Mouse (Mus musculus) effector memory CD4-positive, alpha-beta T cell, adult 7 months (primary cell): ENCODE measurements around the gene Psma3. TPM values are rescaled to one million over a fixed set of nuclear protein-coding genes. Genes with fewer than 3 reads are reported as not detected.

ENCODE experiments used
- polyA plus RNA-seq: library from polyadenylated mRNA; unstranded; fragments of 100-300 nt; shearing (Covaris generic); gene quantifications from one replicate; pipeline ENCODE4 v1.2.1, GENCODE M21; 2017

Psma3 gene
- 293 TPM for polyA plus RNA-seq

DNA sequence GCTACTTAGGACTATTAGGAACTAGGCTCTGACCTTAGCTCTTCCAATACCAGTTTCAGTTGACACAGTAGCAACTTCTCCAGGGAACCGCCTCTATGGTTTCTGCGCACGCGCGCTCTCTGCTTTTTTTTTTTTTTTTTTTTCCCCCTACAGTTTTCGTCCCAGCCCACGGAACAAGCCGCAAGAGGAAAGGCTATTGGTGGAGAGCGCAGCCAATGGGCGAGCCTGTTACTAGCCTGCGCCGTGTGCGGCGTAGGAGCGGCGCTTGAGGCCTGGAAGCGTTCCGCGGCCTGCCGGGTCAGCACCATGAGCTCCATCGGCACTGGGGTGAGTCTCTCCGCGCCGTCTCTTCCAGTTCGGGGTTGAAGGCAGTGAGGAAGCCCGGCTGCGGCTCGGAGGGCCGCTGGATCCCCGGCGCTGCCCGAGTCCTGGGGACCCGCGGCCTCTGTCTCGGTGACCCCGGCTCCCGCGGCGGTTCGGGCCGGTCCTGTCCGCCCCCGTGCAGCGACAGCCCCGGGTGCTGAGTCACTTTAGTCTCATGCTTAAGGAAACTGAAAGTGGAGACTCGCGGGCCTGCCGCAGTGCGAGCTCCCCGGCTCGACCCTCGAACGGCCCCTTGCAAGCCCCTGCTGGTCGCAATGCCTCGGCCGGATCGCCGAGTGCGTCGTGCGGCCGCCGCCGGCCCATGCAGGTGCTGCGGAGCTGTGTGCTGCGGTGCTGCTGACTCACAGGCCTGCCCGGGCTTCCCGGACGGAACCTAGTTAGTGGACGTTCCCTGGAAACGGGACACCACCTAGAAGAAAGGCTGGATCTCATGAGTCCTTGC lies at the start of gene Psma3:
Psma3 (plus strand) TSS at position 181 of the 826 bp plus-strand sequence.

GRCm38 (mm10) chr12:70937571-70938384 lies 36.6 kb upstream of the Psma3 start, which contains the start of gene Actr10:
Gene Actr10, plus strand, starts transcription at chr12:70937857.

DNA sequence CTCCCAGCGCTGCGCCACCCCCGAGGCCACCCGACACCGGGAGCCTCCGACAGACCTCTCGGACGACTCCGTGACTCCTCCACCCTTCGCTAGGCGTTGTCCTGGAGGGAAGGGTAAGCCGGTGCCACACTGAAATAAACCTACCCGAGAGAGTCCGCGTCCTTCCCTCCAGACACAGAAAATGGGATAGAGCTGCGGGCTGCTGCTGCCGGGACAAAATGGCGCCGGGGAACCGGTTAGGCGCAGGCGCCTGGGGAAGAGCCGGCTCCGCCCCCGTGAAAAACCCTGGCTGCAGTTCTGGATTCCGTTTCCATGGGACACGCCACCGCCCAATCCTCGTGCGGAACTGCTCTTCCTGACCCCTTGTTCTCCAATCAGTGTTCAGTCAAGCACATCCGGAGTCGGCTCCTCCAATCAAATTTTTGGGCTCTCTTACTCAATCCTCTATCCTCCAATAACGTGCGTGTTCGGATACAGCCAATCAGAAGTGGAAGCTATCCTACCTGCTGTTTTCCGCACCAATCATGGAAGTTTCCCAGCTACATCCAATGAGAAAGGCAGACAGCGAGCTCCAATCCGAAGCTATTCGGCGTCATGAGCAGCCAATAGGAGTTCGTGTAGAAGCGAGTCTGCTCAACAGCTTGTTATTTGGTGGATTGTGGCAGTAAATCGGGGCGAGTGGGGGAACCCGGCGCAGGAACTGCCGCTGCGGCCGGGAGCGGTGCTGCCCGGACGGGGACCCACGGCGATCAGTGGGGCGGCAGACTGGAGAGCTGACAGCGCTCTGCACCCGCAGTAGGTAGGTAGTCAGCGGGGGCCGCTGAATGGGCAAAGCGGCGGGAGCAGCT lies 41.2 kb downstream of the Psma3 start, which contains the start of gene Arid4a:
Arid4a (plus strand) TSS at position 628 of the 848 bp plus-strand sequence.

Other genes with a start within 250 kb of the Psma3 start
- gene Frmd6, start 149.1 kb upstream of the Psma3 start, polyA plus RNA-seq: 7.8 TPM
- gene Actr10, start 36.8 kb upstream of the Psma3 start, polyA plus RNA-seq: 189 TPM
- 143 TPM for gene Arid4a, start 41.4 kb downstream of the Psma3 start, polyA plus RNA-seq
- 0.68 TPM for gene Tomm20l, start 136.8 kb downstream of the Psma3 start, polyA plus RNA-seq
- 28.4 TPM for gene Timm9, start 162.1 kb downstream of the Psma3 start, polyA plus RNA-seq
- 8.4 TPM for gene 2700049A03Rik, start 162.2 kb downstream of the Psma3 start, polyA plus RNA-seq